Mouse (Mus musculus) left cerebral cortex, adult 9 months (tissue): Measurements from ENCODE around the gene Asic1.
"Not testable (repeated sequence)": the region's sequence is repeated elsewhere in the genome, so short reads cannot be mapped to it uniquely, and the experiment has no call there.

Experiments used
- DNase-seq, 2 experiments: peaks; one replicate each; pipeline ENCODE4 v3.0.0; 2022; ENCODE audit warnings: low spot score in 2 of 2

Gene Asic1

DNA sequence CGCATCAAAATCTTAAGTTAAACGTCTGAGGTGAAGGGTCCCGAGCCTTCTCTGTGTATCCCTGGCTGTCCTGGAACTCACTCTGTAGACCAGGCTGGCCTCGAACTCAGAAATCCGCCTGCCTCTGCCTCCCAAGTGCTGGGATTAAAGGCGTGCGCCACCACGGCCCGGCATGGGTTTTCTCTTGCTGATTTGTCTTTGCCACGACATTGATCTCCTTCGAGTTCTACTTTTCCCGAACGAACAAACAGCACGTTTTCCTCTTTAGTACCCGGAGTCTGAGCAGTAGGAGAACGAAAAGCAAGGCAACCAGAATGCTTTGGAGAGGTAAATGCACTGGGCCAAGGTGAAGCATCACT lies 31.5 kb downstream of the Asic1 start:
- not testable (repeated sequence) for DNase-seq

DNA sequence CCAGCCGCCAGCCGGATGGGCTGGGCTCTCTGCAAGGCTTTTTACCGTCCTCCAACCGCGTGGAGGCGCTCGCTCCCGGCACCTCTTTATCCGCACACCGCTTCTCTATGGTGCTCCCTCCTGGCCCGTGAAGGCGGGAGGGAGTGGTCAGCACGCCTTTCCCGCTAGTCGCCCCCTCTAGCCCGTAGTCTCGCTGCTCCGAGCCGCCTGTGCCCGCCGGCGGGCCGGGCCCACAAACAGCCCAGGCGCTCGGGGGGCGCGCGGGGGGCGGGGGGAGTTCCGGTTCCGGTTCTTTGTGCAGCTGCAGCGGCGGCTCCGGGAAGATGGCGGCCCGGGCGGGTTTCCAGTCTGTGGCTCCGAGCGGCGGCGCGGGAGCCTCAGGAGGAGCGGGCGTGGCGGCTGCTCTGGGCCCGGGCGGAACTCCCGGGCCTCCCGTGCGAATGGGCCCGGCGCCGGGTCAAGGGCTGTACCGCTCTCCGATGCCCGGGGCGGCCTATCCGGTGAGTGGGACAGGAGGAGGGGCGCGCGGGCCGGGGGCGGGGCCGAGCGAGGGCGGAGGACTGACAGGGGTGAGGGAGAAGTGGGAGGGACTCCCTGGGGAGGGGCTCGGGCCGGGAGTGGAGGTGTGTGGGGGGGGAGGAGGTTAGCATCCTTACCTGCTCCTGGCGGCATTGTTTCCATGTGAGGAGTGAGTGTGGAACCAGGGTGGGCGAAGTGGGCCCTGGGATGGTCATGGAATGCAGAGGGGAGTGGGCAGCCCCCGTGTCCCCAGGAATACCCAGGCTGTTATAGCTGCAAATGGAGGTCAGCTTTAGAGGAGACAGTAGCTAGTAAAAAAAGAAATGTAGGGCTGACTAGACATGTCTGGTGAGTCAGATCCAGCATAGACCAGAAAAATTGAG lies 32.1 kb downstream of the Asic1 start, which contains the start of gene Smarcd1:
Gene Smarcd1 (plus strand): TSS at position 131 of the 902 bp plus-strand sequence.
- peak; percentile 89 to 96 for DNase-seq

DNA sequence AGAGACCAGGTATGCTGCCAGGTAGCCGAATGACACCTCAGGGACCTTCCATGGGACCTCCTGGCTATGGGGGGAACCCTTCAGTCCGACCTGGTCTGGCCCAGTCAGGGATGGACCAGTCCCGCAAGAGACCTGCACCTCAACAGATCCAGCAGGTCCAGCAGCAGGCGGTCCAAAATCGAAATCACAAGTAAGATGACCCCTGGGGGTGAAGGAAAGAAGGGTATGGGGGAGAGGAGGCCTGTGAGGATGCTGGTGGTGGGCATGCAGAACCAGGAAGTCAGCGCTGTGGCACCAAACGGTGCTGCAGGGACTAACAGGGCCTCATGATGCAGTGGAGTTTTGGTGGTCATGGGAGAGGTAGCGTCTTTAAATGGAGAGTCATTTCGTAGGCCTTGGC lies 32.9 kb downstream of the Asic1 start:
- no peak for DNase-seq

DNA sequence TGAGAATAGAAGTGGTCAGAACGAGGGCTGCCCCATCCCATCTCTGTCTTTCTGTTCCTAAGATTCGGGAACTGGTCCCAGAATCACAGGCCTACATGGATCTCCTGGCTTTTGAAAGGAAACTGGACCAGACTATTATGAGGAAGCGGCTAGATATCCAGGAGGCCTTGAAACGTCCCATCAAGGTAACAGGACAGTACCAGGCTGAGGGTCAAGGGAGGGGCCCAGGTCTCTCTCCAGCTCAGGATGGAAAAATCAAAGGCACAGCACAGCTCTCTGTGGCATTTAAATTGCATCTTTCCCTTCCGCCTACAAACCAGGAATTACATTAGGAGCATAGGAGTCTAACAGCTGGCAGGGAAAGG lies 33.5 kb downstream of the Asic1 start:
- no peak for DNase-seq

DNA sequence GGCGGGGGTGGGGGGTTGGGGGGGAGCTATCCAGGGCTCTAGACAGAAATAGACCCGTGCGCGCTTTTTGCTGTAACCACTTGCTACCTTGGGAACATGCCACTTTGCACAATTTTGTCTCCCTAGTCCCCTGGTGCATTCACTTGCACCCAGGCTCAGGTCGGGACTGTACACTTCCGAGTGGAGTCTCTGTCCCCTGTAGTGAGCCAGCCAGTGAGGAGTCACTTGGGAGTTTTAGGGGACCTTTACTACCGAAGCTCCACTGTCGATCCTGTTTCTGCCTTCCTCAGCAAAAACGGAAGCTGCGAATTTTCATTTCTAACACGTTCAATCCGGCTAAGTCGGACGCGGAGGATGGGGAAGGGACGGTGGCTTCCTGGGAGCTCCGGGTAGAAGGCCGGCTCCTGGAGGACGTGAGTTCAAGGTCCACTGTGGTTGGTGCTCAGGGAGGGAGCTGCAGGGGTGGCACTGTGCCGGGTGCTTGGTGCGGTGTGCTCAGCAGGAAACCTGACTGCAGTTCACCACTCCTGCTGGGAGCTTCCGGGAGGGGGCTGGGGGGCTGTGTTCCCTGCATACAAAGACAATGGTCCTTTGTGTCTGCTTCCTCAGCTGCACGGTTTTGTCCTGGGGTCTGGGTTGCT lies 34.0 kb downstream of the Asic1 start:
- peak in 1 of 2 experiments; percentile 58 for DNase-seq

DNA sequence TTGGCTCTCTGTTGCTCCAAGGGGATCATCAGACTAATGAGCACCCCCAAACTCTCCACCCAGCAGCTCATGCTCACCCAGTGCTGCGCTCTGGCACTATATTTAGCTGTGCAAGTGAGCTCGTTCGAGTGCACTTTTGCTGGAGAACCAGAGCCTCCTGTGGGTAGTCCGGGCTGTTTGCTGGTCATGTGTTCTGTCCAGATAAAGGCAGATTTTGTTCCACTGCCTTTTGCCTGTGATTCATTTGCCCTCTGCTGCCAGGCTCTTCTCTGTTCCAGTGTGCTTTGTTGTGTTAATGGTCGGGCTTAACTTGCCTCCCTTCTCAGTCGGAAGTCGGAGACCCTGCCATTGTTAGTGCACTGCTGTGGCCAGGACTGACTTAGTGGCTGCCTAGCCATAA lies 34.7 kb downstream of the Asic1 start:
- peak in 1 of 2 experiments; percentile 57 for DNase-seq

DNA sequence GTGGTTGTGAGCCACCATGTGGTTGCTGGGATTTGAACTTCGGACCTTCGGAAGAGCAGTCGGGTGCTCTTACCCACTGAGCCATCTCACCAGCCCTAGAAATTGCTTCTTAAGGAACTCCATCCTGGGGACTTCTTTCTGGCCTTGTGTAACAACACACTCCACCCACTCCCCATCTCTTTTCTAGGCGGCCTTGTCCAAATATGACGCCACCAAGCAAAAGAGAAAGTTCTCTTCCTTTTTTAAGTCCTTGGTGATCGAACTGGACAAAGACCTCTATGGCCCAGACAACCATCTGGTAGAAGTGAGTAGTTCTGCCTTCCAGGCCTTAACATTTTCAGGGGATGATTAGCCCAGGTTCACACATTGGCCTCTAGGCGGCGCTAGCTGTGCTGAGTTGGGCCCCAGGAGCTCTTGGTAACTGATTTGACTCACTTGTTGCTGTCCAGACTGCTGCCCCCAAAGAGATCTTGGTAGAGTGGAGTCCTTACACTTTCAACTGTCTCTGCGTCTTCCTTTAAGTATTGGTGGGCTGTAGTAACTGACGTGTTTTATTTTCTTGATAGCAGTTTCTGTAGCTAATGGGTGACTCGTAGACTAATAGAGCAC lies 35.4 kb downstream of the Asic1 start, which contains the start of gene Gm17349:
Gene Gm17349 (minus strand): TSS at position 51 of the 609 bp plus-strand sequence.
- peak in 1 of 2 experiments; percentile 70 for DNase-seq

DNA sequence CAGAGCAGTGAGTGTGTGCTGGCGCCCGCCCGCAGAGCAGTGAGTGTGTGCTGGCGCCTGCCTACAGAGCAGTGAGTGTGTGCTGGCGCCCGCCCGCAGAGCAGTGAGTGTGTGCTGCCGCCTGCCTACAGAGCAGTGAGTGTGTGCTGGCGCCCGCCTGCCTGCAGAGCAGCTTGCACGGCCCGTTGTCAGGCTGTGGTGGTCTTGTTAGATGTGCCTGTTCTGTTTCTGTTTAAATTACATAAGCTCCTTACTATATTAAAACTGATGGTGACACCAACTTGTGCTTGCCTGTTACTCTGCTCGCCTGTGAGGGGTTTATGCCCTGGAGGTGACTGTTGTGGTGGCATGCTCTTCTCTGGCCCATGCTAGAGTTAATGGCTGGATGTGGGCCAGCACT lies 38.0 kb downstream of the Asic1 start:
- DNase-seq, result no peak

DNA sequence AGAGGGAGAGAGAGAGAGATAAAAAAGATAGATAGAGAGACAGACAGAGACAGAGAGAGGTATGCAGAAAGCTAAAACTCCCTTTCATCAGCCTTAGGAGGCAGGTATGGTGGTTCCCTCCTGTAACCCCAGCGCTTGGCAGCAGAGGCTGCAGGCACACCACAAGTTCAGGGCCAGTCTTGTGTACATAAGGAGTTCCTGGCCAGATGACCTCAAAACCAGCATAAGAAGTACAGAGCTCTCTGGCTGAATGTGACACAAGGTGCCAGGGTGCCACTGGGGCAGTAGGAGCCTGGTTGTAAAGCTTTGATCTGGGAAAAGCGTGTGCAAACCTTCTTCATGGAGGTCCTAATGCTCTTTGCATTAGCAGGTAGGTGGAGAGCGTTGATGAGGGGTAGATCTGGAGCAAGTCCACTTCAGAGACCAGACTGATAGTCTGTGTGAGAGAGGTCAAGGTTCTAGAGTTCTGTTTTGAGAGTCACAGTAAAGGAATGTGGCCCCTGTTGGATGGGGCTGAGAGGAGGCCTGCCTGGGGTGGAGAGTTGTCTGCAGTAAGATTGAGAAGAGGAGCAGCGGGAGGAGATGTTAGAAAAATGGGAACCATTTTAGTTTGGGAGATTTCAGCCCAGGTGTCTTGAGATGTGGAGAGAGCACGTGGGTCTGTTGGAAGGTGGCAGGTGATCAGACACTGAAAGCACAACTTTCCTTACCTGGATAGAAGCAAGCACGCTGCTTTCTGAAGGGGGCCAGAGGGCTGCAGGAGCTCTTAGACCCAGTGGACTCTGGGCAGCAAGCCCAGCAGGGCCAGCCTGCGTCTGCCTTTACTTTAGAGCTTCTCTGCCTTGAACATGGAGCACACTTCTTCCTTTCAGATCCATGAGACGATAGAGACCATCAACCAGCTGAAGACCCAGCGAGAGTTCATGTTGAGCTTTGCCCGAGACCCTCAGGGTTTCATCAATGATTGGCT lies 40.3 kb downstream of the Asic1 start:
- no peak for DNase-seq

DNA sequence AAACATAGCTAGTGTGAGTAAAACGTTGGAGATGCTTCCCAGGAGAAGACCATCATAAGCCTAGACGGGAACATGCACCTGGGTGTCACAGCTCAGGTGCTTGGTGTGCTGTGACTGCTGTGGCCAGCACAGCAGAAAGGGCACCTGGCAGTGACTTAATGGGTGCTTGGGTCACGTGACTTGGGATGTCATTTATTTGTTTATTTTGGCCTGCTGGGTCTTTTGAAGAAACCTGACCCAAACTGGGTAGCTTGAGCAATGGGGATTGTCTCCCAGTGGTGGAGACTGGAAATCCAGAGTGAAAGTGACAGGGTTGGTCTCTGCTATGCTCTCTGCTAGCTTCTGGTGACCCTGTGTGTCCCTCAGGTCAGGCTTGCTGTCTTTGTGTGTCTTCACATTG lies 41.3 kb downstream of the Asic1 start:
- no peak for DNase-seq

DNA sequence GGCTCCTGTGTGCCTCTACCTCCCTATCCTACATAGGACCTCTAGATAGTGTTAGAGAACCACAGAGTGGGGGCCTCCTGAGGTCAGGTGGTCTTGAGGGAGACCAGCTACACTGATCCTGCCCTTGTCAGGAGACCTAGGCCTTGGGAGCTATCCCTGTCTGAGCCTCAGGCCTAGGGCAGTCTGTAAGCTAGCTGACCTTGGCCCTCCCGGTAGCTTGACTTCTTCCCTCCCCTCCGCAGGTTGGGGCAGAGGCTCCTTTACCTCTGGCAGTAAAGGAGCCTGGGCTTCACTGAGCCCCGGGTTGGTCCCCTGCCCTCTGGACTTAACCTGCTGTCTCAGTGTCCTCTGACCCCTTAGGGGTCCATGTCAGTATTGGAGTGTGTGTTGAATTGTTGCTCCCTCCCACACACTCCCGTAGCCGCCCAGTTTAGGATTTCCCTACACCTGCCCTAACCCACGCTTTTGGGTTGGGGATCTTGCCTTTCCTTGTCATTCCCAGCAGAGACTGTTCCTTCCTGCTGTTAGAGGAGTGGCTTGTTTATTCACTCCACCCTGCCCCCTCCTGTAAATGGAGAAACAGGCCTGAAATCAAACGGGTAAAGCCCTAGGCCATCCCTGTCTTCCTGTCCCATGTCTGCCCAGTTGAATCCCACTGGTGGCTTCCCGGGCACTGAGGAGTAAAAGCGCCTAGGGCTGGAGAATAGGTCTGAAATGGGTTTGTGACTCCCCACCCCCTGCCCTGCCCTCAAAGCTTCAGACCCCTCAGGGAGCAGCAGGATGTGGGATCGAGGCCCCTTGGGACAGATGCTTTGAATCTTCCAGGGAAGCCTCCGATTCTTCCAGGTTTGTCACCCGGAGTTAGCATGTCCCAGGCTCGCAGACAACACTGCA lies 42.7 kb downstream of the Asic1 start:
- DNase-seq, result peak in 1 of 2 experiments; percentile 3

DNA sequence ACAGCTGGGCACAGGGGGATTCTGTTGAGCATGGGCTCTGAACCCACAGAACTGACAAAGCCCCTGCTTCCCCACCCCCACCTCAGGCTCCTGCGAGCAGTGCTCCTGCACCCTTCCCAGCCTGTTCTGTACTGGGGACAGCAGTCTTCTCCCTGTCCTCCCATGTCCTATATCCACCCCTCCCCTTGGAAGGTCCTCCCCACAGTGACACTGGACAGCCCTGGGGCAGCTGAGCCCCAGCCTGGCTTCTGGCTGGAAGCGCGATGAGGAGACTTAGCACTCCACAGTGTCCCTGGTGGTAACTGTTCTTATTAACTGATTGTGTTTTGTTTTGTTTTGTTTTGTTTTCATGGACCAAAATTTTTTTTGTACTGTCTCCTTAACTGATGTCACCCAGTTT lies 43.4 kb downstream of the Asic1 start:
- no peak for DNase-seq

DNA sequence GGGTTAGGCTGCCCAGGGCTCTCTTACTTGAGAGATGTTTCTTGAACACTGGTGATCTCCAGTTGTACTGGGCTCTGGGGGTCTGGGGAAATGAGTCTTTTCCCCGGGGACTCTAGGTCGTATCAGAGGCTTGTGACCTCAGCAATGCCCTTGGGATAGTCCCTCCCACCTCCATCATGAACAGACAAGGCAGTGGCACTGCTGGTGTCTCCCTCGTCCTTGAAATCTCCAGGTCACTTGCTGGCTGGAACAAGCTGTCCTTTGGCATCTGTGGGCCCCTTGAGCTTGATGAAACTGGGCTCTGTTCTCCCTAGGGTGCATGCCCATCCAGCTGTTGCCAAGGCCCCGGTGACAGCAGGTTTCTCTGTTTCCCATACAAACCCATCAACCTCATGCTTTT lies 44.0 kb downstream of the Asic1 start:
- DNase-seq, result peak in 1 of 2 experiments; percentile 24

DNA sequence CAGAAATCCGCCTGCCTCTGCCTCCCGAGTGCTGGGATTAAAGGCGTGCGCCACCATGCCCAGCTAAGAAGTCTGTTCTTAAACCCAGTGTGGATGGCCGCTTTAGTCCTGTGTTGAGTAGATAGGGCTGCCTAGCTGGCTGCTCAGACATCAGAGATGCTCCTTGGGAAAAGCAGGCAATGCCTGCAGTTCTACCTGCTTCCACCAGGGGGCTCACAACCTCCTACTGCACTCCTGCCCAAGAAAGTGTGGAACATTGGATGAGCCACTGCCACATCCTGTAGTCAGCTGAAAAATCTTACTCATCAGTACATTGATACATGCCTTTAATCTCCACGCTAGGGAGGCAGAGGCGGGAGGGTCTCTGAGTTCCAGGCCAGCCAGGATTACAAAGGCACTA lies 44.7 kb downstream of the Asic1 start:
- DNase-seq, result peak in 1 of 2 experiments; percentile 94

DNA sequence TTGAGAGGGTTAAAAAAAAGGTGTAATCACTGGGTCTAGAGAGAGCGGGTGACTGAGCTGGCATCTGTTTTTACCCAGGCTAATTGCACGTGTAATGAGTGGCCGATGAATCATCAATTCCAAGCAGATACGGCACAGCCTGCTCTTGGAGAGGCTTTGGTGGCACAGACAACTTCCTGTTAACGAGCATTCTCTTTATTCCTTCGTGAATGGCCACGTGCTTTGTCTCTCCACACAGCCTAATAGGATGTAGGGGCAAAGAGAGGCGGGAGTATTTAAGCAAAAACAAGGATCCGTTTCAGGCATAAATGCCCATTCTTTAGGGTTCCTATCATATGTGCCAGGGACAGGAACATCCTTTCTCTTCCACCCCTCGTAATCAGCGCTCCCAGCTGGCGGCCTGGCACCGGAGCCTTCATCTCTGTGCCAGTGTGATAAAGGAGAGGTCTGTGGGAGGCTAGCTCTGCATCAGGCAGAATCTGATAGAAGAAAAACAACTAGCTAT lies 45.2 kb downstream of the Asic1 start:
- peak in 1 of 2 experiments; percentile 82 for DNase-seq

DNA sequence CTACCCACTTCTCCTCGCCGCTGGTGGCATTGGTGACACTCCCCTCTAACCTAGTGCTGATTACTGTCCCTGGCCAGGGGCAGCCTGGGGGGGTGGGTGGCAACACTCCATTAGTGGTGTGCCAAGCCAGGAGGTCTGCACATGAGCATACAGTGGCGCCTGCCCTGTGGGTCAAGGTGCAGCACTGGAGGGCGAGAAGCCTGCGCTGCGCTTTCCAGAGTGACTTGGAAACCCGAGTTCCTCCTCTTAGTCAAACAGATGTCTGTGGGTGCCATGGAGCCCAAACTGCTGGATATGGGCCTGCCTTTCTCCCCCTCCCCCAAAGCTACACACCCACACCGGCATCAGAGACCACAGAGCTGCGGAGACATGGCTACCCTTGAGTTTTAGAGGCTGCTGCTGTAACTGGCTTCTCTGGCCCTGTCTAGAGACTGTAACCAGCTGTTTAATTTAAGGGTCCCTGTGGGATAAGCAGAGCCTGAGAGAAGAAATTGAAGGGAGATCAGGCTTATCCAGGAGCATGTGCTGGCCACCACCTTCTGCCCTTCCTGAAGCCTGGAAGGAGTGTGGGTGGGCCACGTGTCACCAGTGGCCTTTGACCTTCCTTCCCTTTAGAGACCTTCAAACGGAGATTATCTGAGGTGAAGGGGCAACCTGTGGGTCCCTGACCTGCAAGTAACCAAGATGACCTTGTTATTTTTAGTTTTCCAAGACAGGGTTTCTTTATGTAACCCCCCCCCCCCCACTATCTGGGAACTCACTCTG lies 46.0 kb downstream of the Asic1 start:
- peak in 1 of 2 experiments; percentile 60 for DNase-seq

DNA sequence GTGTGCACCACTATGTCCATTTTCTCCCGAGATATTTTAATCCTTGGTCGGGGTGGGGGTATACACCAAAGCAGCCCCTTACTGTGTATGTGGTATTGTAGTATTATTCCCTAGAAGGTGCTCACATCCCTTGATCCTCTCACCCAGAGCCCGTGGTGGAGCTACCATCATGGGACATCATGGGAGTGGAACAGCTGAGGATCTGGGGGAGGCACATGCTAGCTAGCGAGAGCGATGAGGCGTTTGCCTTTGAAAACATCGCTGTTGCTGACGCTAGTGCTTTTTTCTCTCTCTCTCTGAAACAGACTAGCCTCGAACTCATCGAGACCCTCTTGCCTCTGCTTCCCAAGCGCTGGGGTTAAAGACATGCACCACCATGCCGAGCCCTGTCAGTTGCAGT lies 46.6 kb downstream of the Asic1 start:
- no peak for DNase-seq

DNA sequence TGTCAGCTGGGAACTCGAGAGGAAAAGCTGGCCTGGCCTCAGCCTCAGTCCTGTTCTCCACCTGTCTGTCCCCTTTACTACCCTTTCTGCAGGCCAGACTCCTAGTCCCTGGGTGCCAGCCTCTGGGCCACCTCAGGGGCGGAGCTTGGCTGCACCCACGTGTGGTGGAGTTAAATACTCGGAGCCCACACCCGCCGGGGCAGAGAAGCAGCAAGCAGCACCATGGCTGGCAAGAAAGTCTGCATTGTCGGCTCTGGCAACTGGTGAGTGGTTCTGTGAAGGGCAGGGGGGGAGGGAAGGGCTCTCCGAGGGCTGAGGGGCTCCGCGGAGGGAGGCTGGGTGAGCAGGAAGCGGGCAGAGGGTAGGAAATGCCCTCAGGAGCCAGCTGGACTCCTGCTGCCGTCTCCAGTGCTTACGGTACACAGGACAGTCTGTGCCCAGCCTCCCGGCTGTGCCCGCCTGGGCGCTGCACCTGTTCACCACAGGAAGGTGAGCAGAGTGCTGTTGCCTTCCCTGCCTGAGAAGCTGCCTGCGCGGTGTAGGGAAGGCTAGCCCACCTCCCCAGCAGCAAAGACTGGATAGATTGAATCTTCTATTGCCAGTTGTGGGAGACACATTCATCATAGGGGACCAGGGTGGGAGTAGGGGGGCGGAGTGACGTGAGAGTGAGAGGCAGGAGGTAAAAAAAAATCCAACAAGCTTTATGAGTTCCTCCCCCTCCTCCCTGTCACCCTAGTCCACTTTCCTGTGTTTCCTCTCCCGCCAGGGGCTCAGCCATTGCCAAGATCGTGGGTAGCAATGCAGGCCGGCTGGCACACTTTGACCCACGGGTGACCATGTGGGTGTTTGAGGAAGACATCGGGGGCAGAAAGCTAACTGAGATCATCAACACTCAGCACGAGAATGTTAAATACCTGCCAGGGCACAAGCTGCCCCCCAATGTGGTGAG lies 47.5 kb downstream of the Asic1 start, which contains the start of gene Gpd1:
Gene Gpd1 (plus strand): TSS at position 130 of the 949 bp plus-strand sequence.
- peak in 1 of 2 experiments; percentile 72 for DNase-seq
